Mouse (Mus musculus): ENCODE measurements around the gene Phf10. TPM values are rescaled to one million over a fixed set of nuclear protein-coding genes. Genes with fewer than 3 reads are reported as not detected.
"Not testable (repeated sequence)": the region's sequence is repeated elsewhere in the genome, so short reads cannot be mapped to it uniquely, and the experiment has no call there.

Phf10 gene
- 10 to 100 TPM; 58.3 to 62.7 TPM for total RNA-seq (2021)
- long read RNA-seq, experiment 1, transcript Phf10-201 (12 exons, 1,663 nt): major isoform, 6 of 38 reads
- long read RNA-seq, experiment 1, partial matches to known transcripts: 22 of 38 reads
- long read RNA-seq, experiment 1, other reads (novel, unspliced or antisense): 10 of 38 reads
- long read RNA-seq, experiment 2, transcript Phf10-201 (12 exons, 1,663 nt): major isoform, 5 of 30 reads
- long read RNA-seq, experiment 2, partial matches to known transcripts: 18 of 30 reads
- long read RNA-seq, experiment 2, other reads (novel, unspliced or antisense): 7 of 30 reads

DNA sequence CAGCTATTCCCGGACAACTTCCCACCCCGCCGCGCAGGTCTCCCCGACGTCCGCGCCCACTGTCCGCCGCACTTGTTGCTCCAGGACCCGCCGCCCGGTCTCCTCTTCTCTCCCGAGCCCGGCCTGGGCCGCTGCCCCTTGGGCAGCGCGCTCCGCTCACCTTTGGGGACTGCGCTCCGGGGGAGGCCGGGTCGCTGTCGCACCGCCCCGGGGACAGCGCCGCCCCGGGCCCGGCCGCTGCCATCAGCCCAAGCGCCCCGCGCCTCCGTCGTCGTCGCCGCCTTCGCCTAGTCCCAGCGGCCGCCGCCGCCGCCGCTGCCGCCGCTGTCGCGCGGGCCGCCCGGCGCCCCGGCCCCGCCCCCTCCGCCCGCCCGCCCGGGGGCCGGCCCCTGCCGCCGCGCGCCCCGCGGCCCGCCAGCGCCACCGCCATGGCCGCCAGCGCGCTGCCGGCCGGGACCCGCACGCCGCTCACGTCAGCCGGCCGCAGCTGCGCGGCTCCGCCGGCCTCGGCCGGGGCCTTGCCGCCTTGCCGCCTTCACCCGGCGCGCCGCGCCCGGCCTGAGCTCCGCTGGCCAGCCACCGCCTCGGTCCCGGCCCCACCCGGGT, at the start of gene Phf10:
Gene Phf10 (minus strand): TSS at position 323 of the 606 bp plus-strand sequence.
- DNase-seq (ENCODE audit: low spot score in 2 of 2); intact Hi-C loops (cut with DNase I): not testable (repeated sequence)

DNA sequence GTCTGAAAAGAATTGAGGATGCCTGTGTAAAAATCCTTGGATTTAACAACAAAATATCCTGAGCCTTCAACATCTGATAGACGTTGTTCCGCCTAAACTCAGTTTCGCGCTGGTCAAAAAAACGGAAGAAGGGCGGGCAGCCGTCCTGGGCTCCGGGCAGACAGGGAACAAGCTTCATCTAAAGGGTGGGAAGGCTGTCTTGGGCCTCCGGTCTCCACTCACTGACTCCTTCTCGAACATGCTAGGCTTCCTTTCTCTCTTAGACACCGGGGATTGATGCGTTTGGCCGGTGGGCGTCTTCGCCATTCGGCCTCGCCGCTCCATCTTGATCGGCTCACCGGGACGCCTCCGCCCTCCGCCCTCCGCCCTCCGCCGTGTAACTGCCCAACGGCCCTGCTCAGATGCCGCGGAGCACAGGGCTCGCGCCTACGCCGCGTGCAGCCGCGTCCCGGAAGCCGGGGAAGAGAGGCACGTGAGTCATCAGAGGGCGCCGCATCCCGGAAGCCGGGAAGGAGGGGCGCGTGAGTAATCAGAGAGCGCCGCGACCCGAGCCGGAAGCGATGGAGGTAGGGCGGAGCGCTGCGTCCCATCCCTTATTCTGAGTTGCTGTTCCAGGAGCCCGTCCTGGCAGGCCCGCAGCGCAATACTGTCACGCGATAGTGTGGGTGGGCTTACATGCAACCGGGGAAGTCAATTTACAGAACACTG, 48.8 kb upstream of the Phf10 start, which contains the start of gene Gm3435:
Gene Gm3435 (plus strand): TSS at position 471 of the 708 bp plus-strand sequence.
- intact Hi-C loops (cut with DNase I); DNase-seq (ENCODE audit: low spot score in 2 of 2): not testable (repeated sequence)

GRCm38 (mm10) chr17:15009088-15009487, 48.0 kb upstream of the Phf10 start:
- DNase-seq (ENCODE audit: low spot score in 2 of 2); intact Hi-C loops (cut with DNase I): not testable (repeated sequence)

GRCm38 (mm10) chr17:15000047-15000446, 39.0 kb upstream of the Phf10 start:
- DNase-seq (ENCODE audit: low spot score in 2 of 2): not testable (repeated sequence)

GRCm38 (mm10) chr17:14994140-14994539, 33.1 kb upstream of the Phf10 start:
- intact Hi-C loops (cut with DNase I); DNase-seq (ENCODE audit: low spot score in 2 of 2): not testable (repeated sequence)

More at GRCm38 (mm10) chr17:15000047-15000446, 39.0 kb upstream of the Phf10 start:
- intact Hi-C loops (cut with DNase I): not testable (repeated sequence)

DNA sequence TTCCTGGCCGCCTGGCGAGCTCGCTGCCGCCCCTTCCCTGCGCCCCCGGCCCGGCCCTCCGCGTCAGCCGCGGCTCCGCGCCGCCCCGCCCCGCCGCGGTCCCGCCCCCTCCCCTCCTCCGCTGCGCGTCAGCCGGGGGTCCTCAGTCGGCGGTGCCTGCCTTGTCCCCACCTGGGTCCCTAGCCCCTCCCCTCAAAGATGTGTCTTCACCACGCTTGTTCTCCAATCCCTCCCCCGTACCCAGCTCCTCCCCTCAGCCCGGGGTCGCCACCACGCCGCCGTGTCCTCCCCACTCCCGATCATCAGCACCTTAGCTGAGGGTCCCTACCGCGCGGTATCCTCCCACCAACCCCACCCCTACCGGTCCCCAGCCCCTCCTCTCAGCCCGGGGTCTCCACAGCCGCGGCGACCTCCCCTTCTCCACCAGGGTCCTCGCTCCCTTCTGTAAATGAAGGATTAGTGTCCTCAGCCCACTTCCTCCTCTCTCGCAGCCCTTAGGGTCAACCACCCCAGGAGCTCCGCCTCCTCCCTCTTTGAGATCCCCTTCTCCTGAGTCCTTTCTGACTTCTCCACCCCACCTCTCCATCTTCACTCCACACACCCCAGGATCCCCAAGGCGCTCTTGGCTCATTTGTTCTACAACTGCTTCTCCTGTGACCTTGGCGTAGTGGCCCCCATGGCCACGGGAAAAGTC, 32.2 kb upstream of the Phf10 start:
- DNase-seq (ENCODE audit: low spot score in 2 of 2); intact Hi-C loops (cut with DNase I): not testable (repeated sequence)

GRCm38 (mm10) chr17:14992522-14993138, 31.6 kb upstream of the Phf10 start:
- intact Hi-C loops (cut with DNase I); DNase-seq (ENCODE audit: low spot score in 2 of 2): not testable (repeated sequence)

GRCm38 (mm10) chr17:14990116-14990702, 29.1 kb upstream of the Phf10 start:
- intact Hi-C loops (cut with DNase I); DNase-seq (ENCODE audit: low spot score in 2 of 2): not testable (repeated sequence)

GRCm38 (mm10) chr17:14978362-14979038, 17.4 kb upstream of the Phf10 start, which contains the start of the genes 9030025P20Rik and Gm3417:
TSS of gene 9030025P20Rik (plus strand) at chr17:14978468.
TSS of gene Gm3417 (minus strand) at chr17:14978790.
- DNase-seq (ENCODE audit: low spot score in 2 of 2); intact Hi-C loops (cut with DNase I): not testable (repeated sequence)

DNA sequence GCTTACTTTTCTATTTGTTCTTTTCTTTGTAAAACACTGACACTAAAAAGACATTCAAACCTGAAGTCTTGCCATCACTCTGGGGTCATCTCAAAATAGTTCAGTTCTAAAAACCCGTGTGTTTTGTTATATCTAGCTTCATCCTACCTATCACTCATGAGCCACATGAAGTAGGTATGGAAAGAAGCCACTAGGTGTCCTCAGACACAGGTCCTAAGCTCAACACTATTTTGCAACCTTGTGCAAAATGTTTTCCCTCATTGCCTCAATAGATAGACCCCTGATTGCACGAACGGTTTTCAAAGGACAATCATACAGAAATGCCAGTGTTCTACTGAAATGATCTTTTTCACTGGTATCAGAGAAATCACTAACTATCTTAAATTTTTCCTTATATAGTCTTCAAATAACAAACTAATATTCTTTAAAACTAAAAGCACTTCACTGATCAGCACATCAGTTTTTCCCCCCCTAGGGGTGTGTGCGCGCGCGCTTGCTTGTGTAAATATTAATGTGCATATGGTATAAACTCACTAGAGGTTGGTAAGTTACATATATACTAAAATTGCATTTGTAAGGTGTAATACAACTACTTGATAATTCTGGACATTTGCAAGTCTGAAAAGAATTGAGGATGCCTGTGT, 16.8 kb upstream of the Phf10 start:
- intact Hi-C loops (cut with DNase I): not testable (repeated sequence)

GRCm38 (mm10) chr17:14968373-14968913, 7.4 kb upstream of the Phf10 start:
- DNase-seq (ENCODE audit: low spot score in 2 of 2); intact Hi-C loops (cut with DNase I): not testable (repeated sequence)

More for the DNA sequence above, 16.8 kb upstream of the Phf10 start:
- DNase-seq (ENCODE audit: low spot score in 2 of 2): not testable (repeated sequence)

DNA sequence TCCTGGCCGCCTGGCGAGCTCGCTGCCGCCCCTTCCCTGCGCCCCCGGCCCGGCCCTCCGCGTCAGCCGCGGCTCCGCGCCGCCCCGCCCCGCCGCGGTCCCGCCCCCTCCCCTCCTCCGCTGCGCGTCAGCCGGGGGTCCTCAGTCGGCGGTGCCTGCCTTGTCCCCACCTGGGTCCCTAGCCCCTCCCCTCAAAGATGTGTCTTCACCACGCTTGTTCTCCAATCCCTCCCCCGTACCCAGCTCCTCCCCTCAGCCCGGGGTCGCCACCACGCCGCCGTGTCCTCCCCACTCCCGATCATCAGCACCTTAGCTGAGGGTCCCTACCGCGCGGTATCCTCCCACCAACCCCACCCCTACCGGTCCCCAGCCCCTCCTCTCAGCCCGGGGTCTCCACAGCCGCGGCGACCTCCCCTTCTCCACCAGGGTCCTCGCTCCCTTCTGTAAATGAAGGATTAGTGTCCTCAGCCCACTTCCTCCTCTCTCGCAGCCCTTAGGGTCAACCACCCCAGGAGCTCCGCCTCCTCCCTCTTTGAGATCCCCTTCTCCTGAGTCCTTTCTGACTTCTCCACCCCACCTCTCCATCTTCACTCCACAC, 583 bp upstream of the Phf10 start:
- not testable (repeated sequence) for DNase-seq (ENCODE audit: low spot score in 2 of 2)

DNA sequence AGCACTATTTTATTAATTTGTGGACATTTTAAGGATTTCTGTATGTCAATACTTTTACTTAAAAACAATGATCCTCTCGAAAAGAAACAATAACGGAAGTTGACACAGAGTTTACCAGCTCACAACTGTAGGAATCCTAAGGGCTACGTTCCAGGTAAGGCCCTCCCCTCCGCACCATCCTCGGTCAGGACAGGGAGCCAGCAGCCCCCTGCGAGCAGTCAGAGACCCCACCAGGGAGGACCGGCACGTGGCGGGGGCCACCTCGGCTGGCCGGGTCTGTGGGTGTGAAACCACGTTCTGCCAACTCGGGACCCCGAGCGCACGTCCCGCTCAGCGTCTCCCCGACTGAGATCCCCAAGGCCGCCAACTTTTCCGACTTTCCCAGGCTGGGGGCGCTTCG, 553 bp downstream of the Phf10 start:
- intact Hi-C loops (cut with DNase I): no loop called here
- no peak for DNase-seq (ENCODE audit: low spot score in 2 of 2)

More for the DNA sequence above, 583 bp upstream of the Phf10 start:
- intact Hi-C loops (cut with DNase I): not testable (repeated sequence)

- DNase-seq (ENCODE audit: low spot score in 2 of 2): no peak
- intact Hi-C loops (cut with DNase I): no loop called here
Observed at GRCm38 (mm10) chr17:14959979-14960378, 1.1 kb downstream of the Phf10 start.

- DNase-seq (ENCODE audit: low spot score in 2 of 2): no peak
- intact Hi-C loops (cut with DNase I): no loop called here
Observed at GRCm38 (mm10) chr17:14958686-14959327, 2.3 kb downstream of the Phf10 start.

GRCm38 (mm10) chr17:14953452-14953851, 7.6 kb downstream of the Phf10 start:
- no peak for DNase-seq (ENCODE audit: low spot score in 2 of 2)
- intact Hi-C loops (cut with DNase I): no loop called here
